Comparison of ENCODE assay signal across 7 mouse cellular contexts in genomic region chr17:27057517-27058055, GRCm38 (mm10). TPM values are rescaled to one million over a fixed set of nuclear protein-coding genes. Genes with fewer than 3 reads are reported as not detected.
A peak's percentile ranks its signal among the peaks of the same experiment; 100 is the strongest.
DNase-seq lines count a peak whose midpoint lies in the region; ATAC-seq lines count a peak whose summit lies in the region.

No protein-coding gene starts in this region.

- ATAC-seq in neural tube, embryonic 11.5 days (ENCODE audit: insufficient read depth, low FRiP score, low TSS enrichment): no peak
- no peak for ATAC-seq in embryonic facial prominence, embryonic 14.5 days (ENCODE audit: low read depth)

- no peaks in the 10 kb centered on the region for H3K9me3 ChIP-seq in neural tube, embryonic 11.5 days (ENCODE audit: control insufficient read depth, low read length)
- H3K9me3 ChIP-seq in embryonic facial prominence, embryonic 14.5 days (ENCODE audit: control insufficient read depth, low read length): no peaks in the 10 kb centered on the region
- H3K9me3 ChIP-seq in limb, embryonic 10.5 days (replicated peaks): no peaks in the 10 kb centered on the region

- H3K4me1 ChIP-seq in neural tube, embryonic 11.5 days (ENCODE audit: control insufficient read depth, insufficient read depth, low read length): no peaks in the 10 kb centered on the region
- H3K4me1 ChIP-seq in embryonic facial prominence, embryonic 14.5 days (ENCODE audit: control insufficient read depth, insufficient read depth, low read length): peaks cover 11% of the 10 kb centered on the region; the same call in 1 of the 2 replicates
- H3K4me1 ChIP-seq in limb, embryonic 10.5 days: peaks cover 45% of the 10 kb centered on the region

- no peaks in the 10 kb centered on the region for H3K36me3 ChIP-seq in neural tube, embryonic 11.5 days (ENCODE audit: control insufficient read depth, insufficient read depth, low read length)
- no peaks in the 10 kb centered on the region for H3K36me3 ChIP-seq in embryonic facial prominence, embryonic 14.5 days (ENCODE audit: control insufficient read depth, insufficient read depth, low read length)
- H3K36me3 ChIP-seq in limb, embryonic 10.5 days: no peaks in the 10 kb centered on the region
- no peaks in the 10 kb centered on the region for H3K36me3 ChIP-seq in splenic B cell, adult 2 months (ENCODE audit: control insufficient read depth, insufficient read depth, low read length, poor library complexity, severe bottlenecking)

- H3K27me3 ChIP-seq in neural tube, embryonic 11.5 days (ENCODE audit: control insufficient read depth, insufficient read depth, low read length): peaks cover 34% of the 10 kb centered on the region
- H3K27me3 ChIP-seq in embryonic facial prominence, embryonic 14.5 days (replicated peaks; ENCODE audit: control insufficient read depth, insufficient read depth, low read length): no peaks in the 10 kb centered on the region
- peaks cover 24% of the 10 kb centered on the region for H3K27me3 ChIP-seq in limb, embryonic 10.5 days (ENCODE audit: low read depth, poor library complexity, severe bottlenecking)
- H3K27me3 ChIP-seq in splenic B cell, adult 2 months (ENCODE audit: control insufficient read depth, insufficient read depth, low read length, poor library complexity, severe bottlenecking): no peaks in the 10 kb centered on the region

- peak overlapping the region; percentile 42 for H3K9ac ChIP-seq in neural tube, embryonic 11.5 days (ENCODE audit: low read length)
- H3K9ac ChIP-seq in embryonic facial prominence, embryonic 14.5 days (ENCODE audit: low read depth, low read length): peak overlapping the region; percentile 70

- 2% methylated on average over 24 of the region's 24 CpGs for WGBS in neural tube, embryonic 11.5 days
- 0% methylated on average over 21 of the region's 24 CpGs for WGBS in embryonic facial prominence, embryonic 14.5 days
- under 1% methylated on average over 24 of the region's 24 CpGs for WGBS in limb, embryonic 10.5 days

- H3K4me2 ChIP-seq in neural tube, embryonic 11.5 days (ENCODE audit: low read depth): peak overlapping the region; percentile 66
- peak overlapping the region; percentile 97 for H3K4me2 ChIP-seq in embryonic facial prominence, embryonic 14.5 days (ENCODE audit: low read depth, low read length)

- H3K4me3 ChIP-seq in neural tube, embryonic 11.5 days (ENCODE audit: low read depth, low read length): peak overlapping the region; percentile 36
- H3K4me3 ChIP-seq in embryonic facial prominence, embryonic 14.5 days (ENCODE audit: low read depth, low read length): peak overlapping the region; percentile 66
- peak overlapping the region; percentile 67 for H3K4me3 ChIP-seq in limb, embryonic 10.5 days

- DNase-seq in neural tube, embryonic 11.5 days (ENCODE audit: low spot score): no peak
- DNase-seq in neural tube, embryonic 10.5 days (ENCODE audit: extremely low spot score, low spot score): no peak
- DNase-seq in embryonic facial prominence, embryonic 14.5 days (ENCODE audit: low spot score): no peak
- DNase-seq in limb, embryonic 10.5 days (ENCODE audit: low spot score): no peak
- DNase-seq in splenic B cell, adult 2 months (ENCODE audit: low read depth, low spot score): peak; percentile 71
- no peak for DNase-seq in right cerebral cortex, postnatal 4 days
- DNase-seq in frontal cortex, postnatal 10 days (ENCODE audit: low spot score in 2 of 2): no peak

- H3K27ac ChIP-seq in neural tube, embryonic 11.5 days (ENCODE audit: low read depth, low read length): no peak overlapping the region
- H3K27ac ChIP-seq in embryonic facial prominence, embryonic 14.5 days (replicated peaks; ENCODE audit: low read depth, low read length): no peak overlapping the region; the same call in 1 of the 2 replicates
- peak overlapping the region; percentile 88 for H3K27ac ChIP-seq in limb, embryonic 10.5 days

RNA-seq across cellular contexts. Expression of gene Itpr3, which starts 0.5 kb away (rescaled TPM):
- polyA plus RNA-seq in neural tube, embryonic 11.5 days (2014; fragmentation: Nextera tagmentation; extraction: Ambion mirVana): 1.2 and 1.4 TPM in 2 replicates
- 5.0 and 5.5 TPM in 2 replicates for polyA plus RNA-seq in embryonic facial prominence, embryonic 14.5 days (2014; fragmentation: Nextera tagmentation; extraction: Ambion mirVana)
- polyA plus RNA-seq in limb, embryonic 10.5 days (2016; fragmentation: Nextera tagmentation; extraction: Ambion mirVana): 4.3 and 4.8 TPM in 2 replicates

RNA-seq across cellular contexts. Expression of gene Bak1, which starts 28.8 kb away (rescaled TPM):
- 8.2 and 8.3 TPM in 2 replicates for polyA plus RNA-seq in neural tube, embryonic 11.5 days (2014; fragmentation: Nextera tagmentation; extraction: Ambion mirVana)
- polyA plus RNA-seq in embryonic facial prominence, embryonic 14.5 days (2014; fragmentation: Nextera tagmentation; extraction: Ambion mirVana): 9.0 and 9.8 TPM in 2 replicates
- polyA plus RNA-seq in limb, embryonic 10.5 days (2016; fragmentation: Nextera tagmentation; extraction: Ambion mirVana): 3.7 and 4.6 TPM in 2 replicates
